Mouse (Mus musculus) ES-E14 (cell line): ENCODE measurements around the gene Zdhhc13. TPM values are rescaled to one million over a fixed set of nuclear protein-coding genes. Genes with fewer than 3 reads are reported as not detected.
A peak's percentile ranks its signal among the peaks of the same experiment; 100 is the strongest.

Experiments
- DNase-seq: peaks from one replicate; pipeline ENCODE4 v3.0.0-alpha.2; 2013; ENCODE audit warnings: low read depth, low spot score
- H3K27ac ChIP-seq: 2 replicates; pipeline ENCODE4 v1.5.1; 2012; ENCODE audit warnings: low read depth, mild to moderate bottlenecking, low read length, moderate library complexity, mixed read lengths; ENCODE audit not compliant: poor library complexity, insufficient read depth, severe bottlenecking
- H3K36me3 ChIP-seq: 2 replicates; pipeline ENCODE4 v1.6.1; 2012; ENCODE audit warnings: mild to moderate bottlenecking, low read length, moderate library complexity, mixed read lengths; ENCODE audit not compliant: control insufficient read depth, poor library complexity, insufficient read depth, severe bottlenecking
- H3K4me1 ChIP-seq, 2 experiments: fragments of 150-350 bp in 1 of 2; sonication (generic) in 1 of 2; 2 replicates each; pipeline ENCODE4 v1.6.1; 2012; ENCODE audit warnings: low read length in 2 of 2, mild to moderate bottlenecking in 1 of 2, mixed read lengths in 1 of 2; ENCODE audit not compliant: control insufficient read depth in 2 of 2, insufficient read depth in 2 of 2, poor library complexity in 1 of 2
- H3K4me3 ChIP-seq, 2 experiments: fragments of 150-350 bp in 1 of 2; sonication (generic) in 1 of 2; 2 replicates each; pipeline ENCODE4 v1.5.1; 2012; ENCODE audit warnings: low read length in 2 of 2, low read depth in 1 of 2, mild to moderate bottlenecking in 1 of 2, mixed read lengths in 1 of 2; ENCODE audit not compliant: insufficient read depth in 1 of 2, poor library complexity in 1 of 2, severe bottlenecking in 1 of 2
- H3K9ac ChIP-seq: 2 replicates; pipeline ENCODE4 v1.6.1; 2012; ENCODE audit warnings: low read depth, mild to moderate bottlenecking, low read length, mixed read lengths; ENCODE audit not compliant: poor library complexity, insufficient read depth, severe bottlenecking
- H3K9me3 ChIP-seq: fragments of 150-350 bp; sonication (generic); 2 replicates; pipeline ENCODE4 v1.6.1; 2012; ENCODE audit warnings: low read depth, mild to moderate bottlenecking, low read length; ENCODE audit not compliant: control insufficient read depth, insufficient read depth
- CHD2 ChIP-seq: IDR thresholded peaks from 2 replicates; pipeline ENCODE4 v1.6.1; 2014; ENCODE audit warnings: mild to moderate bottlenecking, low read depth, low read length, inconsistent platforms
- HCFC1 ChIP-seq: IDR thresholded peaks from 2 replicates; pipeline ENCODE4 v1.6.1; 2012; ENCODE audit warnings: low read length, inconsistent platforms, borderline replicate concordance; ENCODE audit not compliant: insufficient read depth
- MAFK ChIP-seq: IDR thresholded peaks from 2 replicates; pipeline ENCODE4 v1.6.1; 2014; ENCODE audit warnings: mild to moderate bottlenecking, low read depth, low read length, inconsistent platforms; ENCODE audit not compliant: insufficient read depth
- ZC3H11A ChIP-seq: IDR thresholded peaks from 2 replicates; pipeline ENCODE4 v1.6.1; 2012; ENCODE audit warnings: low read depth, mild to moderate bottlenecking, inconsistent platforms, low read length, borderline replicate concordance
- ZNF384 ChIP-seq: IDR thresholded peaks from 2 replicates; pipeline ENCODE4 v1.6.1; 2012; ENCODE audit warnings: low read depth, low read length, inconsistent platforms
- in situ Hi-C, 2 experiments: fragments of 600-800 bp; cut with MboI; formaldehyde crosslinking; loops; one replicate each; pipeline ENCODE4 v1.15.1; 2025; ENCODE audit warnings: low sequenced_read_pairs in 2 of 2, inconsistent platforms in 1 of 2; ENCODE audit not compliant: unreplicated experiment in 2 of 2
- total RNA-seq: library from RNA; depleted of rRNA; stranded (reverse); fragments of 300-350 nt; gene quantifications from 2 replicates; pipeline ENCODE4 v1.2.3, GENCODE M21; 2012

Zdhhc13 gene
- total RNA-seq, 1 experiment, result 58.0 TPM

DNA sequence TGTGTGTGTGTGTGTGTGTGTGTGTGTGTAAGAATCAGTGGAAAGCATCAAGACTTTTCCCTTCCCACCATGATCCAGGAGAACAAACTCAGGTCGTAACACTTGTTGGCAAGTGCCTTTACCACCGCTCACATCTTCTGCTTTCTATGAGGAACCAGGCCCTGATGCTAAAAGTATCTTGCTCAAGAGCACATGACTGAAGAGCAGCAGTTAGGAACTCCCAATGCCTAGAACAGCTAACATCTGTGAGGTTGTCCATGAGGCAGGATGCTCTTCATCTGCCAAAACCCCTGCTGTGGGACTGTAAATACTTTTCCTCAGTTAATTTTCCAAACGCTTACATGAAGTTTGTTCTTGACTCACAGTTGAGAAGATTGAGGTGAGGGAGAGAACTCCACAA lies 455 bp upstream of the Zdhhc13 start:
- Histone ChIP-seq H3K9ac (no peak overlapping the region), H3K36me3 (no peaks in the 10 kb centered on the region), H3K9me3 (no peaks in the 10 kb centered on the region), H3K27ac (no peak overlapping the region), H3K4me3 (0 out of 4 replicates have a peak overlapping the region, but pooled peaks of 1 of the 2 experiments have one; percentile 26), H3K4me1 (peaks cover 0 to 3% of the 10 kb centered on the region in 2 experiments; a peak in 2 of 4 replicates)
- in situ Hi-C loops, result no loop called here
- DNase-seq, result no peak
- no peak for TF ChIP-seq ZC3H11A
- TF ChIP-seq MAFK, result no peak
- TF ChIP-seq HCFC1, result no peak
- no peak for TF ChIP-seq ZNF384
- TF ChIP-seq CHD2, result no peak

DNA sequence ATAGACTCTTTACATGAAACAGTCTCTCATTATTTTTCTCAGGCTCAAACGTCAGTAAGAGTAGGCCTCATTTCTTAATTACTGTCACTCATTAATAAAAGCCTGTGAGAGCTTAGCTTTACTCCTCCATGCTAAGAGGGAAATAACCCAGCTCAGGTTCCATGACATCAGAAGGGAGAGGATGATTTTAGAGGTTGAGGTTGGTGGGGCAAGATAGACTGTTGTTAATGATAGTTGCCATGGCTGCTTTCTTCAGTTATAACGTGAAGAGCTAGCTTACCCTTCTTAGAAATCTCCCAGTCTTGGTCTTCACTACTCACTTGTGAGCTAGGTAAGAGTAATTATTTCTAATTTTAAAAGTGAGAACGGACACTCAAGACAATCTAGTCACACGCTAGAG lies 1.3 kb downstream of the Zdhhc13 start:
- Histone ChIP-seq H3K36me3 (no peaks in the 10 kb centered on the region), H3K4me3 (peak overlapping the region in 1 of 2 experiments; percentile 0; a peak in 1 of 4 replicates), H3K27ac (no peak overlapping the region), H3K4me1 (peaks cover 0 to 3% of the 10 kb centered on the region in 2 experiments; a peak in 2 of 4 replicates), H3K9ac (no peak overlapping the region), H3K9me3 (no peaks in the 10 kb centered on the region)
- no peak for DNase-seq
- TF ChIP-seq HCFC1, result no peak
- no peak for TF ChIP-seq ZNF384
- TF ChIP-seq CHD2, result no peak
- no peak for TF ChIP-seq MAFK
- TF ChIP-seq ZC3H11A, result no peak
- in situ Hi-C loops, result no loop called here

DNA sequence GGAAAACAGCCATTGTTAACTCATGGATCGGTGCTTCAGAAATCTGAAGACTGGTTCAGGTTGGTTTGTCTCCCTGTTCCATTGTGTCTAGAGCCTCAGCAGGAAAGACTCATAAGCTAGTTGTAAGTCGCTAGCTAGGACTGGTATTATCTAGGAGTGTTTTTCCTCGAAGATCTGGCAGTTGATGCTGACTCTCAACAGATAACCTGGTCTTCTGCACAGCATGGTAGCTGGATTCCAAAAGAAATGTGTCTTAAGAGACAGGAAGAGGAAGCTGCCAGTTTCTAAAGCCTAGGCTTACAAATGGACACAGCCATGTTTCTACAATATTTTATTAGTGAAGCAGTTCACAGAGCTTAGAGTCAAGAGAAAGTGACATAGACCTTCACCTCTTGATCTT lies 2.6 kb downstream of the Zdhhc13 start:
- DNase-seq, result no peak
- TF ChIP-seq ZNF384 (no peak), ZC3H11A (no peak), CHD2 (no peak), HCFC1 (no peak), MAFK (no peak)

DNA sequence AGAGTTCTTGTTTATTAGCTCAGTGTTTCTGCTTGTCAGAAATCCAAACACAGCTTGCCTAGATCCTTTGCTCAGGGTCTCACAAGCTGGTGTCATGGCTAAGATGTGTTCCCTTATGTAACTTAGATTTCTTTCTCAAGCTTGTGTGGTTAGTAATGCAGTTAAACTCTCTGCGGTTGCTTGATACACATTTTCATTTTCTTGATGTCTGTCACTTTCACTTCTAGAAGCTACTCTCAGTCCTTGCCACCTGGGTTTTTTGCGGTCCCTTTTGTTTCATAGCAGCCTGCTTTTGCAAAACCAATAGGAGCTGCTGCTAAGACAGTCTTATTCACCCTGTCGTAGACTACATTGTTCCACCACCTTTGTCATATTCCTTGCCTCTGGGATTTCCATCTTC lies 6.3 kb downstream of the Zdhhc13 start:
- no peak for DNase-seq
- Histone ChIP-seq H3K36me3 (peaks cover 3% of the 10 kb centered on the region), H3K27ac (no peak overlapping the region), H3K9ac (no peak overlapping the region), H3K4me1 (no peaks in the 10 kb centered on the region), H3K4me3 (no peak overlapping the region), H3K9me3 (no peaks in the 10 kb centered on the region)
- TF ChIP-seq CHD2, result no peak
- no peak for TF ChIP-seq ZNF384
- TF ChIP-seq MAFK, result no peak
- no peak for TF ChIP-seq ZC3H11A
- no peak for TF ChIP-seq HCFC1
- in situ Hi-C loops, result no loop called here

More for the DNA sequence above, 2.6 kb downstream of the Zdhhc13 start:
- no peak overlapping the region for H3K27ac ChIP-seq
- no peaks in the 10 kb centered on the region for H3K9me3 ChIP-seq
- in situ Hi-C loops, result no loop called here
- H3K36me3 ChIP-seq, result no peaks in the 10 kb centered on the region; the same call in 1 of the 2 replicates
- no peak overlapping the region for H3K9ac ChIP-seq
- no peak overlapping the region for H3K4me3 ChIP-seq
- peaks cover 0 to 3% of the 10 kb centered on the region in 2 experiments; a peak in 2 of 4 replicates for H3K4me1 ChIP-seq
